Mouse (Mus musculus) adipose tissue, adult 10 weeks (tissue): ENCODE results near the gene Eda2r. TPM values are rescaled to one million over a fixed set of nuclear protein-coding genes. Genes with fewer than 3 reads are reported as not detected.

Experiments used
- polyA plus RNA-seq: library from polyadenylated mRNA; stranded (reverse); fragments of 350-450 nt; fragmentation: Illumina TruSeq; extraction: RNeasy Lipid Tissue Mini Kit (QIAGEN cat#74804); gene quantifications from one replicate; pipeline ENCODE4 v1.2.3, GENCODE M21; 2014; ENCODE audit warnings: low read depth, low replicate concordance

Gene Eda2r
- 1.6 TPM for polyA plus RNA-seq

GRCm38 (mm10) chrX:97377065-97377421 is at the start of gene Eda2r:
Gene Eda2r (minus strand): TSS chrX:97377216.

